Mouse (Mus musculus): Measurements from ENCODE around the gene Phf5a. TPM values are rescaled to one million over a fixed set of nuclear protein-coding genes. Genes with fewer than 3 reads are reported as not detected.
A peak's percentile ranks its signal among the peaks of the same experiment; 100 is the strongest.

Gene Phf5a
- total RNA-seq, 1 experiment from 2014 or later, result 58.7 TPM

GRCm38 (mm10) chr15:81889175-81889574 is 17.5 kb upstream of the Phf5a start:
- no peak for ATAC-seq (replicated peaks; ENCODE audit: insufficient number of reproducible peaks, low FRiP score, low TSS enrichment, poor library complexity, severe bottlenecking)

- ATAC-seq (replicated peaks; ENCODE audit: insufficient number of reproducible peaks, low FRiP score, low TSS enrichment, poor library complexity, severe bottlenecking), result no peak
Measured at GRCm38 (mm10) chr15:81886795-81887550, 15.3 kb upstream of the Phf5a start.

- no peak for ATAC-seq (replicated peaks; ENCODE audit: insufficient number of reproducible peaks, low FRiP score, low TSS enrichment, poor library complexity, severe bottlenecking)
Measured at GRCm38 (mm10) chr15:81885418-81885934, 13.8 kb upstream of the Phf5a start.

- ATAC-seq (replicated peaks; ENCODE audit: insufficient number of reproducible peaks, low FRiP score, low TSS enrichment, poor library complexity, severe bottlenecking), result no peak
Measured at GRCm38 (mm10) chr15:81882348-81882747, 10.6 kb upstream of the Phf5a start.

- no peak for ATAC-seq (replicated peaks; ENCODE audit: insufficient number of reproducible peaks, low FRiP score, low TSS enrichment, poor library complexity, severe bottlenecking)
Measured at GRCm38 (mm10) chr15:81879531-81880401, 8.1 kb upstream of the Phf5a start.

- ATAC-seq (replicated peaks; ENCODE audit: insufficient number of reproducible peaks, low FRiP score, low TSS enrichment, poor library complexity, severe bottlenecking), result peak; percentile 98
Measured at GRCm38 (mm10) chr15:81872262-81873136, 788 bp upstream of the Phf5a start, which contains the start of gene Aco2. Aco2 (plus strand) TSS chr15:81872309.

- no peak for ATAC-seq (replicated peaks; ENCODE audit: insufficient number of reproducible peaks, low FRiP score, low TSS enrichment, poor library complexity, severe bottlenecking)
Measured at GRCm38 (mm10) chr15:81869985-81870384, 1.7 kb downstream of the Phf5a start.

- ATAC-seq (replicated peaks; ENCODE audit: insufficient number of reproducible peaks, low FRiP score, low TSS enrichment, poor library complexity, severe bottlenecking), result no peak
Measured at GRCm38 (mm10) chr15:81864238-81864637, 7.5 kb downstream of the Phf5a start.

GRCm38 (mm10) chr15:81860471-81861135 is 11.1 kb downstream of the Phf5a start:
- ATAC-seq (replicated peaks; ENCODE audit: insufficient number of reproducible peaks, low FRiP score, low TSS enrichment, poor library complexity, severe bottlenecking), result no peak

GRCm38 (mm10) chr15:81859330-81860255 is 12.1 kb downstream of the Phf5a start:
- ATAC-seq (replicated peaks; ENCODE audit: insufficient number of reproducible peaks, low FRiP score, low TSS enrichment, poor library complexity, severe bottlenecking), result peak; percentile 71

- ATAC-seq (replicated peaks; ENCODE audit: insufficient number of reproducible peaks, low FRiP score, low TSS enrichment, poor library complexity, severe bottlenecking), result no peak
Measured at GRCm38 (mm10) chr15:81858517-81859329, 13.0 kb downstream of the Phf5a start, which contains the start of gene Tob2. Tob2 (minus strand) TSS chr15:81858796.

- peak; percentile 62 for ATAC-seq (replicated peaks; ENCODE audit: insufficient number of reproducible peaks, low FRiP score, low TSS enrichment, poor library complexity, severe bottlenecking)
Measured at GRCm38 (mm10) chr15:81858138-81858516, 13.6 kb downstream of the Phf5a start.

GRCm38 (mm10) chr15:81857724-81858116 is 14.0 kb downstream of the Phf5a start:
- ATAC-seq (replicated peaks; ENCODE audit: insufficient number of reproducible peaks, low FRiP score, low TSS enrichment, poor library complexity, severe bottlenecking), result no peak

GRCm38 (mm10) chr15:81856938-81857723 is 14.6 kb downstream of the Phf5a start:
- ATAC-seq (replicated peaks; ENCODE audit: insufficient number of reproducible peaks, low FRiP score, low TSS enrichment, poor library complexity, severe bottlenecking), result no peak

GRCm38 (mm10) chr15:81856030-81856790 is 15.5 kb downstream of the Phf5a start:
- peak; percentile 78 for ATAC-seq (replicated peaks; ENCODE audit: insufficient number of reproducible peaks, low FRiP score, low TSS enrichment, poor library complexity, severe bottlenecking)

Data from monocyte, adult 5-6 weeks (primary cell).